Mouse (Mus musculus): ENCODE measurements around the gene Fam189a1. TPM values are rescaled to one million over a fixed set of nuclear protein-coding genes. Genes with fewer than 3 reads are reported as not detected.

Gene Fam189a1
- polyA plus RNA-seq, 1 experiment = not detected

DNA sequence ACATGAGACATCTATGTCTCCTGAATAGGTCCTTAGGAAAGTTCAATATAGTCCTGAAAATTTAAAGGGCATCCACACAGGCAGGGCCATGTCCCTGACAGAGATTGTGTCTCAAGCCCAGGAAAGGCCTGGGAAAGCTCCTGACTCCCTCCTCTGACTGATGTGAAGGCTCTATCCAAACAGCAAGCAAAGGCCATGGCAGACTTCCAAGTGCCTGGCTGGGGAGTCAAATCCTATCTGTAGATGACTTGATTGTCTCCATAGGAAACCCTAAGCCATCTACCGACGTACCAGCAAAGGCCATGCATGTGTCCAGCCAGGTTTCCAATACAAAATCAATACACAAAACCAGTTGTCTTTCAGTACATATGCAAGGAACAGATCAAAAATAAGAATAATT lies 54.7 kb downstream of the Fam189a1 start:
- H3K4me3 ChIP-seq (ENCODE audit: low read depth, low read length) = no peak overlapping the region

DNA sequence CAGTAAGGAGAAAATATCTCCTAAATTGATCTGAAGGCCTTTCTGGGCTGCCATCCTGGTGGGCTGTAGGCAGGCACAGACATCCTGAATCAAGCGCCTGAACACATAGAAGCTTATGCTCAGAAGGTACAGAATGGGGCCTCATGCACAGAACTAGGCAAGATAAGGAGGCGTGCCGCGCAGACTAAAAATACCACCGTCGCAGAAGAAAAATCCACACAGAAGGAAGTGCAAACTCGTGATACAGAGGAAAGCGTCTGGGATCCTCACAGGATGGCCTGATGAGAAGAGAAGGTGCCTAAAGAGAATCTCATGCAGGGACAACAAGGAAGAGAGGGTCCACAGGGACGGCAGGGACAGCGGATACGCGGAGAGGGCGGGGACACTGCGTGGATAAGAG lies 58.7 kb downstream of the Fam189a1 start:
- Histone ChIP-seq H3K36me3 (ENCODE audit: control insufficient read depth, insufficient read depth, low read length, poor library complexity, severe bottlenecking) (no peaks in the 10 kb centered on the region), H3K4me3 (ENCODE audit: low read depth, low read length) (no peak overlapping the region), H3K9me3 (replicated peaks; ENCODE audit: control insufficient read depth, insufficient read depth, low read length, poor library complexity, severe bottlenecking) (no peaks in the 10 kb centered on the region), H3K9ac (ENCODE audit: low read depth, poor library complexity, severe bottlenecking) (no peak overlapping the region), H3K4me1 (ENCODE audit: control insufficient read depth, insufficient read depth, low read length) (no peaks in the 10 kb centered on the region), H3K27ac (ENCODE audit: insufficient read depth, low read length) (no peak overlapping the region), H3K27me3 (ENCODE audit: control insufficient read depth, insufficient read depth, low read length, poor library complexity, severe bottlenecking) (no peaks in the 10 kb centered on the region)
- no peak for TF ChIP-seq POLR2A (IDR thresholded peaks at IDR 0.05; ENCODE audit: insufficient read depth, low read length)
- no peak for TF ChIP-seq EP300 (IDR thresholded peaks at IDR 0.05; ENCODE audit: insufficient read depth, low read depth, low read length)
- no peak for TF ChIP-seq CTCF (IDR thresholded peaks at IDR 0.05; ENCODE audit: low read depth, low read length)

More for the DNA sequence above, 54.7 kb downstream of the Fam189a1 start:
- H3K9me3 ChIP-seq (replicated peaks; ENCODE audit: control insufficient read depth, insufficient read depth, low read length, poor library complexity, severe bottlenecking) = no peaks in the 10 kb centered on the region
- H3K27me3 ChIP-seq (ENCODE audit: control insufficient read depth, insufficient read depth, low read length, poor library complexity, severe bottlenecking) = no peaks in the 10 kb centered on the region
- no peak overlapping the region for H3K27ac ChIP-seq (ENCODE audit: insufficient read depth, low read length)
- H3K36me3 ChIP-seq (ENCODE audit: control insufficient read depth, insufficient read depth, low read length, poor library complexity, severe bottlenecking) = no peaks in the 10 kb centered on the region
- TF ChIP-seq EP300 (IDR thresholded peaks at IDR 0.05; ENCODE audit: insufficient read depth, low read depth, low read length) (no peak), CTCF (IDR thresholded peaks at IDR 0.05; ENCODE audit: low read depth, low read length) (no peak), POLR2A (IDR thresholded peaks at IDR 0.05; ENCODE audit: insufficient read depth, low read length) (no peak)
- no peak overlapping the region for H3K9ac ChIP-seq (ENCODE audit: low read depth, poor library complexity, severe bottlenecking)
- no peaks in the 10 kb centered on the region for H3K4me1 ChIP-seq (ENCODE audit: control insufficient read depth, insufficient read depth, low read length)

DNA sequence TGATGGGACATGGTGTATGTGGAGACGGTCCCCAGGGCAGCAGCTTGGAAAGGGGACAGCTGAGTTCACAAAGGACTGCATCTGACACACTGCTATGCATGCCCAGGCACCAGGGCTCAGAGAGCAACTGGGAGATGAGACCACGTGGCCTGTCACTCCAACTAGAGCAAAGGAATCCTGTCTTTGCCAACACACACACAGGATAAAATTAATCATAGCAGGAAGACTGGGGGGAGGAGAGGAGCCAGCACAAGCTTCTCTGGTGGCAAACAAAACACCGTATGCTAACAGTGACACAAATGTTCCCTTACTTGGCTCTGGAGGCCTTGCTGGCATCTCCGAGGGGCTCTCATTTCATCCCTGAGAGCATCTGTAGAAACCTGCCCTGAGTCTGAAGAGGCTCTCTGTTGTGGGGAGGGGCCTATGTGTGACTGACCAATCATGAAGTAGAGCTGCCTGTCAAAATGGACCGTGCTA lies 60.7 kb downstream of the Fam189a1 start:
- no peaks in the 10 kb centered on the region for H3K27me3 ChIP-seq (ENCODE audit: control insufficient read depth, insufficient read depth, low read length, poor library complexity, severe bottlenecking)
- TF ChIP-seq POLR2A (IDR thresholded peaks at IDR 0.05; ENCODE audit: insufficient read depth, low read length) (no peak), CTCF (IDR thresholded peaks at IDR 0.05; ENCODE audit: low read depth, low read length) (no peak), EP300 (IDR thresholded peaks at IDR 0.05; ENCODE audit: insufficient read depth, low read depth, low read length) (no peak)
- no peak overlapping the region for H3K9ac ChIP-seq (ENCODE audit: low read depth, poor library complexity, severe bottlenecking)
- no peaks in the 10 kb centered on the region for H3K9me3 ChIP-seq (replicated peaks; ENCODE audit: control insufficient read depth, insufficient read depth, low read length, poor library complexity, severe bottlenecking)
- no peaks in the 10 kb centered on the region for H3K4me1 ChIP-seq (ENCODE audit: control insufficient read depth, insufficient read depth, low read length)
- no peak overlapping the region for H3K4me3 ChIP-seq (ENCODE audit: low read depth, low read length)
- no peak overlapping the region for H3K27ac ChIP-seq (ENCODE audit: insufficient read depth, low read length)
- H3K36me3 ChIP-seq (ENCODE audit: control insufficient read depth, insufficient read depth, low read length, poor library complexity, severe bottlenecking) = no peaks in the 10 kb centered on the region

DNA sequence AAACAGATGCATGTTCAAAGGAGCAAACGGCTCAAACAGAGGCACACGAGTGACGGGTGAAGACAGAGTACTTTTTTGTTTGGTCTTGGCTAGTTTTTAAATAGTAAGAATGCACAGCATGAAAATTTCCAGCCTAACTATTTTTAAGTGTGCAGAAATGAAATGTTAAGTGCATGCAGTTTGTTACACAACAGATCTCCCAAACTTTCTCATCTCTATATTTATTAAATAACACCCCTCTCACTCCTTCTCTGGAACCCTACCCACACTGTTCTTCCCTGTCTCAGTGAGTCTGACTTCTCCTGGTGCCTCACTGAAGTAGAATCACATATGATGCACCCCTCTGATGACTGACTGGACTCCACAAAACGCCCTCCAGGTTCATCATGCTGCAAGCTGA lies 63.1 kb downstream of the Fam189a1 start:
- no peaks in the 10 kb centered on the region for H3K9me3 ChIP-seq (replicated peaks; ENCODE audit: control insufficient read depth, insufficient read depth, low read length, poor library complexity, severe bottlenecking)
- no peaks in the 10 kb centered on the region for H3K36me3 ChIP-seq (ENCODE audit: control insufficient read depth, insufficient read depth, low read length, poor library complexity, severe bottlenecking)
- TF ChIP-seq POLR2A (IDR thresholded peaks at IDR 0.05; ENCODE audit: insufficient read depth, low read length) (no peak), EP300 (IDR thresholded peaks at IDR 0.05; ENCODE audit: insufficient read depth, low read depth, low read length) (no peak), CTCF (IDR thresholded peaks at IDR 0.05; ENCODE audit: low read depth, low read length) (no peak)

DNA sequence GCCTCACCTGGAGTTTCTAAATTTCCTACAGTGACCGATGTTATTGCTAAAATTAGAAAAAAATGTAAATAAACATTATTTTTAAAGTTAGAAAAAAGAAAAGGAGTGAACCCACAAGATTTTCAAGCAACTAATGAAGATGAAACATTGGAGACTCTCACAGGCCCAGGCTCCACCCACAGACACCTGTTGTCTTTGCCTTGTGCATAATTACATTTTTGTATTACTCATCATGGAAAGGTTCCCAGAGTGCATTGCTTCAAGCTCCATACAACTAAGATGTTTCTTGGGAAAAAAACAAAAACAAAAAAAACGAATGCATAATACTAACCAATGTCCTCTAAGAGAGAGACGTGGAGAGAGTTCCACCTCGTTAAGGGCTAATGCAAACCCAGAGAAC lies 64.9 kb downstream of the Fam189a1 start:
- Histone ChIP-seq H3K27me3 (ENCODE audit: control insufficient read depth, insufficient read depth, low read length, poor library complexity, severe bottlenecking) (no peaks in the 10 kb centered on the region), H3K4me3 (ENCODE audit: low read depth, low read length) (no peak overlapping the region), H3K36me3 (ENCODE audit: control insufficient read depth, insufficient read depth, low read length, poor library complexity, severe bottlenecking) (no peaks in the 10 kb centered on the region), H3K9me3 (replicated peaks; ENCODE audit: control insufficient read depth, insufficient read depth, low read length, poor library complexity, severe bottlenecking) (no peaks in the 10 kb centered on the region), H3K9ac (ENCODE audit: low read depth, poor library complexity, severe bottlenecking) (no peak overlapping the region), H3K4me1 (ENCODE audit: control insufficient read depth, insufficient read depth, low read length) (no peaks in the 10 kb centered on the region), H3K27ac (ENCODE audit: insufficient read depth, low read length) (no peak overlapping the region)
- TF ChIP-seq EP300 (IDR thresholded peaks at IDR 0.05; ENCODE audit: insufficient read depth, low read depth, low read length) (no peak), CTCF (IDR thresholded peaks at IDR 0.05; ENCODE audit: low read depth, low read length) (no peak), POLR2A (IDR thresholded peaks at IDR 0.05; ENCODE audit: insufficient read depth, low read length) (no peak)

More for the DNA sequence above, 63.1 kb downstream of the Fam189a1 start:
- H3K27me3 ChIP-seq (ENCODE audit: control insufficient read depth, insufficient read depth, low read length, poor library complexity, severe bottlenecking) = no peaks in the 10 kb centered on the region
- H3K9ac ChIP-seq (ENCODE audit: low read depth, poor library complexity, severe bottlenecking) = no peak overlapping the region
- H3K27ac ChIP-seq (ENCODE audit: insufficient read depth, low read length) = no peak overlapping the region
- H3K4me3 ChIP-seq (ENCODE audit: low read depth, low read length) = no peak overlapping the region
- H3K4me1 ChIP-seq (ENCODE audit: control insufficient read depth, insufficient read depth, low read length) = no peaks in the 10 kb centered on the region

DNA sequence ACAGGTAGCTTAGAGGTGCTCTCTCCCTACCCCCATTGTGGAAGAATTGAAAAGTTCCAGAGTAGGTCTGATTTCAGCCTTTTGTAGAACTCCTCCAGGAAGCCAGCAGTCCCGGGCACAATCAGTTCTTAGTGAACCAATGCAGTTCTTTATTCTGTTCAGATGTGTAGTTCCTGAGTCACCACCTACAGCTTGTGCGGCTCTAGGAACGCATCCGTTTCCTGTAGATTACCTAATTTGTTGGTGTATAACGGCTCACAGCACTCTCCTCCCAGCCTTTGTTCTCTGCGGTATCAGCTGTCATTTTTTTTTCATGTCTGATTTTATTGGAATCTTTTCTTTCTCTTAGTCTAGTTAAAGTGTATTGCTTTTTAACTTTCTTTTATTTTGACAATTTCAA lies 70.4 kb downstream of the Fam189a1 start:
- no peaks in the 10 kb centered on the region for H3K9me3 ChIP-seq (replicated peaks; ENCODE audit: control insufficient read depth, insufficient read depth, low read length, poor library complexity, severe bottlenecking)
- TF ChIP-seq CTCF (IDR thresholded peaks at IDR 0.05; ENCODE audit: low read depth, low read length) (no peak), EP300 (IDR thresholded peaks at IDR 0.05; ENCODE audit: insufficient read depth, low read depth, low read length) (no peak), POLR2A (IDR thresholded peaks at IDR 0.05; ENCODE audit: insufficient read depth, low read length) (no peak)
- no peak overlapping the region for H3K27ac ChIP-seq (ENCODE audit: insufficient read depth, low read length)

More for the DNA sequence above, 70.4 kb downstream of the Fam189a1 start:
- Histone ChIP-seq H3K4me3 (ENCODE audit: low read depth, low read length) (no peak overlapping the region), H3K27me3 (ENCODE audit: control insufficient read depth, insufficient read depth, low read length, poor library complexity, severe bottlenecking) (no peaks in the 10 kb centered on the region), H3K36me3 (ENCODE audit: control insufficient read depth, insufficient read depth, low read length, poor library complexity, severe bottlenecking) (no peaks in the 10 kb centered on the region), H3K9ac (ENCODE audit: low read depth, poor library complexity, severe bottlenecking) (no peak overlapping the region), H3K4me1 (ENCODE audit: control insufficient read depth, insufficient read depth, low read length) (no peaks in the 10 kb centered on the region)

Measured in ES-Bruce4 (cell line).